Mouse (Mus musculus) kidney, embryonic 16.5 days (tissue): ENCODE measurements at regions not wholly inside any gene's neighbourhood (a gene's known extent, or its start where the extent isn't known, plus 50 kb on each side); places are given as distances from the start of the nearest gene placed in this dataset.
A peak's percentile ranks its signal among the peaks of the same experiment; 100 is the strongest.

ENCODE experiments used
- ATAC-seq: fragments of 200-750 bp; cut with Nextera tagmentation; 2 replicates; pipeline ENCODE4 v1.8.0; 2017; ENCODE audit warnings: moderate TSS enrichment; ENCODE audit not compliant: low FRiP score, low TSS enrichment
- H3K27ac ChIP-seq: fragments of 300-500 bp; sonication (generic); 2 replicates; pipeline ENCODE4 v1.5.1; 2014; ENCODE audit warnings: low read length
- H3K27me3 ChIP-seq: fragments of 300-500 bp; sonication (generic); 2 replicates; pipeline ENCODE4 v1.6.1; 2014; ENCODE audit warnings: low read length, control low read depth, mixed read lengths; ENCODE audit not compliant: insufficient read depth
- H3K36me3 ChIP-seq: fragments of 300-500 bp; sonication (generic); 2 replicates; pipeline ENCODE4 v1.6.1; 2014; ENCODE audit warnings: low read length, control low read depth, mixed read lengths; ENCODE audit not compliant: insufficient read depth
- H3K4me1 ChIP-seq: fragments of 300-500 bp; sonication (generic); 2 replicates; pipeline ENCODE4 v1.6.1; 2014; ENCODE audit warnings: low read length, control low read depth, mixed read lengths; ENCODE audit not compliant: insufficient read depth
- H3K4me2 ChIP-seq: fragments of 300-500 bp; sonication (generic); replicated peaks from 2 replicates; pipeline ENCODE4 v1.6.1; 2014; ENCODE audit warnings: low read depth, low read length
- H3K4me3 ChIP-seq: fragments of 300-500 bp; sonication (generic); 2 replicates; pipeline ENCODE4 v1.5.1; 2014; ENCODE audit warnings: mild to moderate bottlenecking, low read length
- H3K9ac ChIP-seq: fragments of 300-500 bp; sonication (generic); replicated peaks from 2 replicates; pipeline ENCODE4 v1.6.1; 2014; ENCODE audit warnings: low read length
- H3K9me3 ChIP-seq: fragments of 300-500 bp; sonication (generic); 2 replicates; pipeline ENCODE4 v1.6.1; 2016; ENCODE audit warnings: low read length, control low read depth
- WGBS: fragments of 180-500 bp; shearing (Covaris S2); extraction: QIAGEN DNeasy Blood & Tissue Kit; methylation state at CpG from one replicate; pipeline ENCODE4 v1.1.7; 2014; 5-methylcytosine and 5-hydroxymethylcytosine counted together

GRCm38 (mm10) chr2:30681642-30682041 lies 86.8 kb downstream of the Cstad start:
- Histone ChIP-seq H3K27ac (peak overlapping the region; percentile 21; the same call in 1 of the 2 replicates), H3K36me3 (no peaks in the 10 kb centered on the region), H3K4me1 (peaks cover 52% of the 10 kb centered on the region), H3K4me3 (no peak overlapping the region), H3K9ac (no peak overlapping the region), H3K4me2 (no peak overlapping the region), H3K9me3 (peaks cover 8% of the 10 kb centered on the region), H3K27me3 (no peaks in the 10 kb centered on the region)
- no peak for ATAC-seq
- WGBS: 44% methylated on average over 2 of the region's 2 CpGs

GRCm38 (mm10) chr2:30679041-30679440 lies 84.2 kb downstream of the Cstad start:
- H3K9ac ChIP-seq: 0 out of 2 replicates have a peak overlapping the region, but pooled peaks have one; percentile 4
- no peak for ATAC-seq
- peaks cover 40% of the 10 kb centered on the region for H3K4me1 ChIP-seq

GRCm38 (mm10) chr2:30677498-30677897 lies 82.7 kb downstream of the Cstad start:
- peak; percentile 40 for ATAC-seq
- H3K9ac ChIP-seq: peak overlapping the region; percentile 73
- H3K4me3 ChIP-seq: peak overlapping the region; percentile 29
- peaks cover 8% of the 10 kb centered on the region for H3K9me3 ChIP-seq
- H3K4me2 ChIP-seq: peak overlapping the region; percentile 65
- WGBS: 14% methylated on average over 5 of the region's 5 CpGs
- peak overlapping the region; percentile 98 for H3K27ac ChIP-seq
- H3K27me3 ChIP-seq: no peaks in the 10 kb centered on the region
- no peaks in the 10 kb centered on the region for H3K36me3 ChIP-seq
- peaks cover 36% of the 10 kb centered on the region for H3K4me1 ChIP-seq

More at GRCm38 (mm10) chr2:30679041-30679440, 84.2 kb downstream of the Cstad start:
- Histone ChIP-seq H3K4me3 (no peak overlapping the region), H3K4me2 (no peak overlapping the region), H3K27me3 (no peaks in the 10 kb centered on the region), H3K9me3 (peaks cover 8% of the 10 kb centered on the region), H3K36me3 (no peaks in the 10 kb centered on the region), H3K27ac (peak overlapping the region; percentile 39; the same call in 1 of the 2 replicates)

- Histone ChIP-seq H3K4me2 (peak overlapping the region; percentile 65), H3K4me1 (peaks cover 31% of the 10 kb centered on the region), H3K27me3 (no peaks in the 10 kb centered on the region), H3K36me3 (no peaks in the 10 kb centered on the region), H3K4me3 (peak overlapping the region; percentile 29), H3K9me3 (peaks cover 8% of the 10 kb centered on the region), H3K27ac (peak overlapping the region; percentile 98), H3K9ac (peak overlapping the region; percentile 73)
- WGBS: under 1% methylated on average over 44 of the region's 44 CpGs
- ATAC-seq: peak; percentile 74
These were observed 82.1 kb downstream of the Cstad start for GRCm38 (mm10) chr2:30676833-30677459.

GRCm38 (mm10) chr2:30676450-30676832 lies 81.6 kb downstream of the Cstad start:
- no peaks in the 10 kb centered on the region for H3K27me3 ChIP-seq
- WGBS: 6% methylated on average over 7 of the region's 7 CpGs
- peak overlapping the region; percentile 73 for H3K9ac ChIP-seq
- peak overlapping the region; percentile 98 for H3K27ac ChIP-seq
- peak overlapping the region; percentile 65 for H3K4me2 ChIP-seq
- no peak; the same call in 1 of the 2 replicates for ATAC-seq
- H3K9me3 ChIP-seq: peaks cover 8% of the 10 kb centered on the region
- H3K4me3 ChIP-seq: peak overlapping the region; percentile 29
- H3K4me1 ChIP-seq: peaks cover 26% of the 10 kb centered on the region
- H3K36me3 ChIP-seq: no peaks in the 10 kb centered on the region

GRCm38 (mm10) chr2:30675839-30676238 lies 81.0 kb downstream of the Cstad start:
- Histone ChIP-seq H3K27ac (peak overlapping the region; percentile 98), H3K4me1 (peaks cover 28% of the 10 kb centered on the region), H3K4me3 (no peak overlapping the region), H3K36me3 (no peaks in the 10 kb centered on the region), H3K27me3 (no peaks in the 10 kb centered on the region), H3K9me3 (peaks cover 8% of the 10 kb centered on the region), H3K9ac (no peak overlapping the region), H3K4me2 (no peak overlapping the region)
- WGBS: 92% methylated on average over 2 of the region's 2 CpGs
- ATAC-seq: 0 out of 2 replicates have a peak, but pooled peaks have one; percentile 3

GRCm38 (mm10) chr2:30670836-30671586 lies 76.2 kb downstream of the Cstad start:
- 72% methylated on average over 5 of the region's 5 CpGs for WGBS
- Histone ChIP-seq H3K27ac (peak overlapping the region; percentile 82), H3K4me2 (no peak overlapping the region), H3K4me1 (peaks cover 26% of the 10 kb centered on the region), H3K9ac (no peak overlapping the region; the same call in 1 of the 2 replicates), H3K36me3 (no peaks in the 10 kb centered on the region), H3K27me3 (no peaks in the 10 kb centered on the region), H3K9me3 (no peaks in the 10 kb centered on the region), H3K4me3 (no peak overlapping the region)
- no peak for ATAC-seq

- no peak for ATAC-seq
- peak overlapping the region; percentile 18; the same call in 1 of the 2 replicates for H3K9ac ChIP-seq
- WGBS: 27% methylated on average over 8 of the region's 8 CpGs
- peaks cover 25% of the 10 kb centered on the region for H3K4me1 ChIP-seq
- no peaks in the 10 kb centered on the region for H3K27me3 ChIP-seq
- no peak overlapping the region for H3K27ac ChIP-seq
- no peak overlapping the region for H3K4me3 ChIP-seq
- no peaks in the 10 kb centered on the region for H3K9me3 ChIP-seq
- H3K36me3 ChIP-seq: no peaks in the 10 kb centered on the region
- no peak overlapping the region for H3K4me2 ChIP-seq
These were observed 72.6 kb downstream of the Cstad start for GRCm38 (mm10) chr2:30667468-30667867.

GRCm38 (mm10) chr2:30661147-30661546 lies 66.3 kb downstream of the Cstad start:
- Histone ChIP-seq H3K27me3 (no peaks in the 10 kb centered on the region), H3K9me3 (no peaks in the 10 kb centered on the region), H3K36me3 (no peaks in the 10 kb centered on the region), H3K9ac (peak overlapping the region; percentile 85; the same call in 1 of the 2 replicates), H3K27ac (0 out of 2 replicates have a peak overlapping the region, but pooled peaks have one; percentile 99), H3K4me2 (no peak overlapping the region), H3K4me3 (no peak overlapping the region), H3K4me1 (peaks cover 63% of the 10 kb centered on the region)
- WGBS: 50% methylated on average over 10 of the region's 10 CpGs
- no peak for ATAC-seq

GRCm38 (mm10) chr2:30660613-30660991 lies 65.8 kb downstream of the Cstad start:
- Histone ChIP-seq H3K36me3 (no peaks in the 10 kb centered on the region), H3K9ac (peak overlapping the region; percentile 85), H3K4me2 (no peak overlapping the region), H3K27ac (peak overlapping the region; percentile 99), H3K4me1 (peaks cover 68% of the 10 kb centered on the region), H3K4me3 (no peak overlapping the region), H3K9me3 (no peaks in the 10 kb centered on the region), H3K27me3 (no peaks in the 10 kb centered on the region)
- ATAC-seq: no peak
- 15% methylated on average over 10 of the region's 10 CpGs for WGBS
